Mouse (Mus musculus) hindbrain, embryonic 14.5 days (tissue): Measurements from ENCODE around the gene Tekt5. TPM values are rescaled to one million over a fixed set of nuclear protein-coding genes. Genes with fewer than 3 reads are reported as not detected.
A peak's percentile ranks its signal among the peaks of the same experiment; 100 is the strongest.

Experiments used
- ATAC-seq: fragments of 200-750 bp; cut with Nextera tagmentation; 2 replicates; pipeline ENCODE4 v1.8.0; 2017; ENCODE audit warnings: moderate number of reproducible peaks, mild to moderate bottlenecking, moderate TSS enrichment, moderate library complexity; ENCODE audit not compliant: low FRiP score
- DNase-seq: peaks from one replicate; pipeline ENCODE4 v3.0.0-alpha.2; 2015; ENCODE audit warnings: low spot score
- H3K27ac ChIP-seq: fragments of 300-500 bp; sonication (generic); 2 replicates; pipeline ENCODE4 v1.5.1; 2014; ENCODE audit warnings: mild to moderate bottlenecking, moderate library complexity
- H3K27me3 ChIP-seq: fragments of 300-500 bp; sonication (generic); 2 replicates; pipeline ENCODE4 v1.6.1; 2014; ENCODE audit warnings: mild to moderate bottlenecking, low read length, mixed read lengths; ENCODE audit not compliant: control insufficient read depth, insufficient read depth
- H3K36me3 ChIP-seq: fragments of 300-500 bp; sonication (generic); replicated peaks from 2 replicates; pipeline ENCODE4 v1.6.1; 2014; ENCODE audit not compliant: control insufficient read depth, insufficient read depth
- H3K4me1 ChIP-seq: fragments of 300-500 bp; sonication (generic); replicated peaks from 2 replicates; pipeline ENCODE4 v1.6.1; 2014; ENCODE audit warnings: antibody characterized with exemption, low read length, mixed read lengths; ENCODE audit not compliant: control insufficient read depth, insufficient read depth
- H3K4me2 ChIP-seq: fragments of 300-500 bp; sonication (generic); replicated peaks from 2 replicates; pipeline ENCODE4 v1.6.1; 2014; ENCODE audit warnings: mild to moderate bottlenecking, moderate library complexity
- H3K4me3 ChIP-seq: fragments of 300-500 bp; sonication (generic); replicated peaks from 2 replicates; pipeline ENCODE4 v1.5.1; 2014; ENCODE audit warnings: mild to moderate bottlenecking, low read length
- H3K9ac ChIP-seq: fragments of 300-500 bp; sonication (generic); 2 replicates; pipeline ENCODE4 v1.6.1; 2014
- H3K9me3 ChIP-seq: fragments of 300-500 bp; sonication (generic); 2 replicates; pipeline ENCODE4 v1.6.1; 2016; ENCODE audit warnings: low read length; ENCODE audit not compliant: control insufficient read depth
- WGBS: fragments of 180-500 bp; shearing (Covaris S2); extraction: QIAGEN DNeasy Blood & Tissue Kit; methylation state at CpG from one replicate; pipeline ENCODE4 v1.1.7; 2014; 5-methylcytosine and 5-hydroxymethylcytosine counted together
- polyA plus RNA-seq: library from polyadenylated mRNA; unstranded; fragments of >200 nt; fragmentation: Nextera tagmentation; extraction: Ambion mirVana; gene quantifications from 2 replicates; pipeline ENCODE4 v1.2.1, GENCODE M21; 2014

Tekt5 gene
- polyA plus RNA-seq, 1 experiment from 2014 or later, result 16.1 TPM

DNA sequence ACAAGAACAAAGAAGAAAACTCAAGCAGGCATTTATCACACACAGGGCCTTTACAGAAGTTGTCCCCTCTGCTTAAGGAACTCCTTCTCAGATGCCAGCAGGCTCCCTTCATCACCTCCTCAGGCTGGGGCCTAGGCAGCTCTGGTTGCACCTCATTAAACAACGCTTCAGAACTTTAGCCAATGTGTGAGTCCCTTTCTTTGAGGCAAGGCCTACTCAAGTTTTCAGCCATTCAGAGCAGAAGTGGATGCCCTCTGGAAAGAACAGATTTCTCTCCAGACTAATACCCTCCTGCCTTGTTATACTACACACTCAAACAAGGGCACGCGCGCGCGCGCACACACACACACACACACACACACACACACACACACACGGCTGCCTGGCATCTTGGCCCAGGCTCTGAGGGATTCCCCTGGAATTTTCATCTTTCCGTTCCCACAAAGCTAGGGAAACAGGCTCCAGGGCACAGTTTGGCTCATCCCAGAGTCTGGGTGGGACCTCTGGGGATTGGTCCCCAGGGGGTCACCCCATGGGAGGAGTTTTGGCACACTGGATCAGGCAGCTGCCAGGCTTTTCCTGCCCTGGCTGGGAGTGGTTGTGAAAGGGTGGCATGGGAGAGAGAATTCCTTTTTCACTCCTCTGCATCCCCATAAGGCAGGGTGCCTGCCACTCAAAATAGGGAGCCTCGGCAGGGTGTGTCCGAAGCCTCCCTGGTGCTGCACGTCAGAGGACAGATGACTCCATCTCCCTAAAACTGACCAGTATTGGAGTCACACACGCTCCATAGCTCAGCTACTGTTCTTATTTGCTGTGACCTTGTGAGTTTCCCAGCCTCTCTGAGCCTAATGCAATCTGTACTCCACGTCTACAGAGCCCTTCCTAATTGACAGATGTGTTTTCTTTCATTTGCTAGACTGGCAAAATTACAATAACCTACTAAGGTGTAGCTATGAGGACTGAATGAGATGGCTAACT, 28.8 kb downstream of the Tekt5 start:
- Histone ChIP-seq H3K4me1 (0 out of 2 replicates have a peak, but pooled peaks cover 5% of the 10 kb centered on the region), H3K4me3 (no peak overlapping the region), H3K9ac (no peak overlapping the region), H3K27ac (peak overlapping the region; percentile 27), H3K36me3 (no peaks in the 10 kb centered on the region), H3K9me3 (no peaks in the 10 kb centered on the region), H3K4me2 (no peak overlapping the region), H3K27me3 (no peaks in the 10 kb centered on the region)
- 74% methylated on average over 14 of the region's 14 CpGs for WGBS
- DNase-seq (peak; percentile 57), ATAC-seq (peak; percentile 64; the same call in 1 of the 2 replicates)

DNA sequence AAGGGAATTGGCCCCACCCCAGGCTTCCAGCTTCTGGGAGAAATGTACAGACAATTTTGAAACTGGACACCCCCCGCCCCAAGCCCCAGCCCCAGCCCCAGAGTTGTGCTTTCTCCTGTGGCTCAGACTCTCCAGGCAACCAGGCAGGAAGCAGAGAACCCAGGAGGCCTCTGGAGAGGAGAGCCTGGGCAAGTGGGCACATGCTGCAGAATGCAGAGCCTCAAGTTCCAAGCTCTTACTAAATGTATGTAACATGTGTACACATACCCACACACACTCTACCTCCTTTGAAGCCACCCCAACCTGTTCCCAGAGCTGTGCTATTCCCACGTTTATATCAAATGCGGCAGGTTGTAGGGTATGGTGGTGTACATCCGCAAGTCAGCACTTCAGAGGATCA, 29.5 kb downstream of the Tekt5 start:
- WGBS, result 86% methylated on average over 4 of the region's 4 CpGs
- no peak for DNase-seq
- Histone ChIP-seq H3K4me3 (no peak overlapping the region), H3K9me3 (no peaks in the 10 kb centered on the region), H3K4me2 (no peak overlapping the region), H3K9ac (no peak overlapping the region), H3K27me3 (no peaks in the 10 kb centered on the region), H3K27ac (0 out of 2 replicates have a peak overlapping the region, but pooled peaks have one; percentile 27), H3K4me1 (0 out of 2 replicates have a peak, but pooled peaks cover 5% of the 10 kb centered on the region), H3K36me3 (no peaks in the 10 kb centered on the region)
- no peak for ATAC-seq

DNA sequence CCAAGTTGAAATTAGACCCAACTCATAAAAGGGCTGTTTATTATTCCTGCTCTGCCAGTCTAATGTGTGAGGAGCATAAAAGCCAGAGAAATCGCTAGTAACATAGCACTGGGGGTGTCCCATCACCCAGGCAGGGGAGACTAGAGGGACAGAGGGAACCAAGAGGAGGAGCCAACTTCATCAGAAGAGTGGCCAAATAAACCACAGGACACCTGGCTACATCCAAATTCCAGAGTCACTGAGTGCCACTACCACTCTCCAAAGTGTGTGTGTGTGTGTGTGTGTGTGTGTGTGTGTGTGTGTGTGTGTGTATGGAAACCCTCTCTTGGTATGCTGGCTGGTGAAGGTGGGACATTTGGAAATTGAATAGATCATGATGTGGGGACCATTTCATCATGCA, 32.2 kb downstream of the Tekt5 start:
- H3K36me3 ChIP-seq, result no peaks in the 10 kb centered on the region
- 80% methylated on average over 1 of the region's 1 CpGs for WGBS
- H3K4me3 ChIP-seq, result no peak overlapping the region
- H3K9ac ChIP-seq, result no peak overlapping the region
- H3K4me1 ChIP-seq, result peaks cover 4% of the 10 kb centered on the region; the same call in 1 of the 2 replicates
- ATAC-seq, result no peak
- H3K9me3 ChIP-seq, result no peaks in the 10 kb centered on the region
- no peak for DNase-seq
- H3K27me3 ChIP-seq, result no peaks in the 10 kb centered on the region
- no peak overlapping the region for H3K27ac ChIP-seq
- H3K4me2 ChIP-seq, result no peak overlapping the region

DNA sequence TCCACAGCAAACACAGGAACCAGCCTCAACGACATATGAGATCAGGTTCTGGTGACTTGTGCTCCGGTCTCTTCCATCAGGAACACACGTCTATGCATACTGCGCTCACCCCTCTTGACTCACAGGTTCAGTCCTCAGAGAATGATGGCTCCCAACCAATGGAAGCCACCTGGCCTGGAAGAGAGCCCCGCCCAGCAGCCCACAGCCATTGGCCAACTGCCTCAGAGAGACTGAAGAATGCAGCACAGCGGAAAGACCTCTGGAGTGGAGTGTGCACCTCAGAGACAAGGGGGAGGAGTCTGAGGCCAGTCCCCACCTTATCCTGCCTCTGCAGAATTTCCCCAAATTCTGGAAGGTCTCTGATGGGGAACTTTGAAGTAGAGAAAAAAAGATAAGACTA, 36.0 kb downstream of the Tekt5 start:
- H3K36me3 ChIP-seq, result no peaks in the 10 kb centered on the region

DNA sequence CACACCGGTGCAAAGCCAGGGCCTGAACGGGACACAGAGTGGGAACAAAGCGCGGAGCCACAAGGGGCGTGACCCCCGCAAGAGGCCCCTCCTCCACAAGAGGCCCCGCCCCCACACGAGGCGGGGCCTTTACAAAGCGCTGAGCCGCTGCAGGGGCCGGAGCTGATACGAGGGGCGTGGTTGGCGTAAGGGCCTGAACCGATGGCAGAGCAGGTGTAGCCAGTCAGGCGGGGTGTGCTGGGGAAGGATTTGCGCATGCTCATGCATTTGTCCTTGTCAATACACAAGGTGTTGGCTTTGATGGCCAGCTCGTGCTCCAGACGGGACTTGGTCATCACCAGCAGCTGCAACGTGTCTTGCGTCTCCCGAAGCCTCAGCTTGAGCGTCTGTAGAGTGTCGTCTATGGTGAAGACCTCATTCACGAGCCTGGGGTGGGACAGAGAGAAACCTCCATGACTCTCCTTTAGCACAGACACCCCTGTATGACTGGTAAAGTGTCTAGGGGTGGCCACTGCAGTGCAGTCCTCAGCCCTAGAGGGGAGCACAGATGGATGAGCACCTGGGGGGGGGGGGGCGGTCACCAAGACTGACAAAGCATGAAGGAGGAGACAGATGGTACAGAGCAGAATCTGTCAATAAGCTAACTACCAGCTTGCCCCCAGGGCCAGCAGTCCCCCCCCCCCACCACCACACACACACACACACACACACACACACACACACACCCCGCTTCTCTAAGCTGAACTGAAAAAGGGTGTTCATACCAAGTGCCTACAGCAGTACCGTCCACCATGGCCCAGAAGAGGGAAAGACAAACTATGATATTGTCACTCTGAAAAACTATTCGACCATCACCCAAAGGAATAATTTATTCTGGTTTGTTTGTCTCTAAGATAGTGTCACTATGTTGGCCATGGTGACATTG, 37.0 kb downstream of the Tekt5 start:
- H3K27me3 ChIP-seq, result no peaks in the 10 kb centered on the region
- DNase-seq, result peak; percentile 71
- H3K9me3 ChIP-seq, result no peaks in the 10 kb centered on the region
- peak overlapping the region; percentile 9; the same call in 1 of the 2 replicates for H3K27ac ChIP-seq
- H3K4me1 ChIP-seq, result peaks cover 5% of the 10 kb centered on the region; the same call in 1 of the 2 replicates
- H3K4me3 ChIP-seq, result peak overlapping the region; percentile 25
- no peaks in the 10 kb centered on the region for H3K36me3 ChIP-seq
- WGBS, result 16% methylated on average over 30 of the region's 30 CpGs
- ATAC-seq, result peak; percentile 87
- H3K4me2 ChIP-seq, result peak overlapping the region; percentile 54
- H3K9ac ChIP-seq, result peak overlapping the region; percentile 56

More for the DNA sequence above, 36.0 kb downstream of the Tekt5 start:
- Histone ChIP-seq H3K4me3 (no peak overlapping the region), H3K27me3 (no peaks in the 10 kb centered on the region), H3K4me1 (peaks cover 5% of the 10 kb centered on the region; the same call in 1 of the 2 replicates), H3K4me2 (no peak overlapping the region), H3K9me3 (no peaks in the 10 kb centered on the region), H3K27ac (no peak overlapping the region), H3K9ac (no peak overlapping the region)
- WGBS, result 88% methylated on average over 6 of the region's 6 CpGs
- no peak for DNase-seq
- ATAC-seq, result no peak

DNA sequence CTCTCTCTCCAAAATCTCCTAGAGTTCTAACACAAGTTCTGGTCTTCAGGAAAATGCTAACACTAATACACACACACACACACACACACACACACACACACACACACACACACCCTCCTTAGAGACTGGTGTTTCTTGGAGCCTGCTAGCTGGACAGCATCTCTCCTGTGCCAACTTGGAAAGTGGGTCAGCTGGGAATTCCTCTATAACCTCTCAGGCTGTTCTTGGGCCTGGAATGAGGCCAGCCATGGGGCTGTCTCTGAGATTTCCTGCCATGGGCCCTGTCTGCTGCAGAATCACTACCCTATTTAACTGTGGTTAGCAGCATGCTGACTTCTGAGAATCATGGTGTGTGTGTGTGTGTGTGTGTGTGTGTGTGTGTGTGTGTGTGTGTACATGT, 40.3 kb downstream of the Tekt5 start:
- Histone ChIP-seq H3K4me1 (peaks cover 5% of the 10 kb centered on the region; the same call in 1 of the 2 replicates), H3K9me3 (no peaks in the 10 kb centered on the region), H3K4me3 (no peak overlapping the region), H3K4me2 (no peak overlapping the region), H3K9ac (no peak overlapping the region), H3K36me3 (no peaks in the 10 kb centered on the region), H3K27ac (no peak overlapping the region), H3K27me3 (no peaks in the 10 kb centered on the region)
- ATAC-seq (no peak), DNase-seq (peak; percentile 46)

DNA sequence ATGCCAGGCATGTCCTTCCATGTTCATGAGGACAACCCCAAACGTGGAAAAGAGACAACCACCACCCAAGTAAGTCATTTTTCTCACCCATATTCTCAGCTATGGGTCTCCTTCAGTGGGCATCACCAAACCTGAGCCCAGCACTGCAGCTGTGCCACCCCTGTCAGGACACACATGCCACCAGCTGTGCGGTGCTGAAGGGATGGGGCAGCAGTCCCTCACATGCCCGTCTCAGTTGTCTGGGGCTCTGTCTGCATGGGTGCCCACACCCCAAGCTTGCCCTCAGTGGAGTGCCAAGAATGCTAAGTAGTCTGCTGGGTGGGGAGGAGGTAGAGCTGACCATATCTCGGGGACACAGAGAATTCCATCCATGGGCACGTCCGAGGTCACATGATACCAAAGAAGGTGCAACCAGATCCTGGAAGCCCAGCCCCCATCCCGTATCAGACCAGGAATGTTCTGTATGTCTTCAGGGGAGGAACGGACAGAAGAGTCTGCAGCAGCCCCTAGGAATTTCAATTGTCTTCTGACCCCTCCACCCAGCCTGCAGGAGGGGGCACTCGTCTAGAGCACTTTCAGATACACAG, 44.1 kb downstream of the Tekt5 start:
- H3K36me3 ChIP-seq, result no peaks in the 10 kb centered on the region
- WGBS, result 65% methylated on average over 9 of the region's 9 CpGs
- no peak for ATAC-seq

DNA sequence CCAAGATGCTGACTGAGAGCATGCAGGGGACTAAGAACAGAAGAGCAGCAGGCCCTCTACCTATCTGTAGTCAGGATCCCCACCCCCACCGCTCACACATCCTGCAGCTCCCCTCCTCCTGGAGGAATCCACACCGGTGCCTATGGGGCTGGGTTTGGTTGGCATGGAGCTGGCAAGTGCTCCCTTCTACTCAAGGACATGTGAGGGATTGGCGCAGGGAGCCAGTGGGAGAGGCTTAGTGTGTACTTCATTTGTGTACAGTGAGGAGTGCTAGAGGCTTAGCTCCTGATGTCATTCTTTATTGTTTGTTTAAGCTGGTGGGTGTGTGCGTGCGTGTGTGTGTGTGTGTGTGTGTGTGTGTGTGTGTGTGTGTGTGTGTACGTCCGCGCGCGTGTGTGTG, 45.4 kb downstream of the Tekt5 start:
- H3K4me1 ChIP-seq, result no peaks in the 10 kb centered on the region
- H3K4me2 ChIP-seq, result no peak overlapping the region
- WGBS, result 82% methylated on average over 10 of the region's 10 CpGs
- H3K27me3 ChIP-seq, result no peaks in the 10 kb centered on the region
- DNase-seq (no peak), ATAC-seq (no peak)
- H3K4me3 ChIP-seq, result no peak overlapping the region
- no peaks in the 10 kb centered on the region for H3K9me3 ChIP-seq
- no peak overlapping the region for H3K27ac ChIP-seq
- no peaks in the 10 kb centered on the region for H3K36me3 ChIP-seq
- no peak overlapping the region for H3K9ac ChIP-seq

More for the DNA sequence above, 44.1 kb downstream of the Tekt5 start:
- H3K4me2 ChIP-seq, result no peak overlapping the region
- no peaks in the 10 kb centered on the region for H3K4me1 ChIP-seq
- H3K9me3 ChIP-seq, result no peaks in the 10 kb centered on the region
- no peak overlapping the region for H3K4me3 ChIP-seq
- H3K27me3 ChIP-seq, result no peaks in the 10 kb centered on the region
- H3K27ac ChIP-seq, result no peak overlapping the region
- H3K9ac ChIP-seq, result no peak overlapping the region
- DNase-seq, result no peak
